Mouse (Mus musculus) layer of hippocampus, adult 2 months (tissue): Measurements from ENCODE around the gene Asb12. TPM values are rescaled to one million over a fixed set of nuclear protein-coding genes. Genes with fewer than 3 reads are reported as not detected.
"Not testable (repeated sequence)": the region's sequence is repeated elsewhere in the genome, so short reads cannot be mapped to it uniquely, and the experiment has no call there.

Experiments
- DNase-seq, 2 experiments: peaks; one replicate each; pipeline ENCODE4 v3.0.0; 2022; ENCODE audit warnings: low spot score in 2 of 2
- H3K27ac ChIP-seq: fragments of 200-600 bp; 2 replicates; pipeline ENCODE4 v1.8.1; 2022
- H3K4me3 ChIP-seq: fragments of 200-600 bp; 2 replicates; pipeline ENCODE4 v1.8.1; 2022; ENCODE audit warnings: mild to moderate bottlenecking
- CTCF ChIP-seq: fragments of 200-600 bp; conservative IDR thresholded peaks from 2 replicates; pipeline ENCODE4 v1.8.1; 2022; ENCODE audit warnings: antibody characterized with exemption, mild to moderate bottlenecking, moderate library complexity
- long read RNA-seq, 2 experiments: library from polyadenylated mRNA; stranded (forward); transcript quantifications; one replicate each; pipeline ENCODE4 v2.0.0; 2021; ENCODE audit warnings: borderline mapping rate in 2 of 2
- total RNA-seq, 2 experiments: library from RNA; stranded (reverse); gene quantifications; 2 replicates each; pipeline ENCODE4 v1.2.3; 2021

The Asb12 gene
- total RNA-seq: not detected
- long read RNA-seq, experiment 1: 0 reads
- long read RNA-seq, experiment 2: 0 reads

GRCm38 (mm10) chrX:95557887-95558286, at the start of gene Asb12, which contains the start of gene Pfn5:
Gene Asb12, minus strand, starts transcription at chrX:95557987.
Gene Pfn5, plus strand, starts transcription at chrX:95558104.
- no peak for TF ChIP-seq CTCF
- no peak for DNase-seq
- H3K4me3 ChIP-seq: no peak within 1 kb of the TSS
- no peak within 1 kb of the TSS for H3K27ac ChIP-seq

GRCm38 (mm10) chrX:95600609-95601008, 42.8 kb upstream of the Asb12 start:
- TF ChIP-seq CTCF: no peak
- no peak overlapping the region for H3K4me3 ChIP-seq
- no peak overlapping the region for H3K27ac ChIP-seq
- no peak for DNase-seq

- no peak for TF ChIP-seq CTCF
- Histone ChIP-seq H3K4me3 (no peak overlapping the region), H3K27ac (no peak overlapping the region)
- no peak for DNase-seq
Measured at GRCm38 (mm10) chrX:95554321-95554720, 3.5 kb downstream of the Asb12 start.

- not testable (repeated sequence) for H3K4me3 ChIP-seq, DNase-seq
Measured at GRCm38 (mm10) chrX:95535493-95535892, 22.3 kb downstream of the Asb12 start.

GRCm38 (mm10) chrX:95525166-95525565, 32.6 kb downstream of the Asb12 start:
- Histone ChIP-seq H3K27ac (no peak overlapping the region), H3K4me3 (no peak overlapping the region)
- TF ChIP-seq CTCF: no peak
- no peak for DNase-seq

More at GRCm38 (mm10) chrX:95535493-95535892, 22.3 kb downstream of the Asb12 start:
- not testable (repeated sequence) for H3K27ac ChIP-seq

GRCm38 (mm10) chrX:95523883-95524282, 33.9 kb downstream of the Asb12 start:
- Histone ChIP-seq H3K4me3 (no peak overlapping the region), H3K27ac (no peak overlapping the region)
- TF ChIP-seq CTCF: no peak
- DNase-seq: no peak

GRCm38 (mm10) chrX:95457166-95457565, 100.6 kb downstream of the Asb12 start:
- no peak for TF ChIP-seq CTCF

GRCm38 (mm10) chrX:95445866-95446265, 111.9 kb downstream of the Asb12 start:
- H3K4me3 ChIP-seq: no peak overlapping the region
- DNase-seq: no peak
- no peak overlapping the region for H3K27ac ChIP-seq
- TF ChIP-seq CTCF: no peak

More at GRCm38 (mm10) chrX:95457166-95457565, 100.6 kb downstream of the Asb12 start:
- H3K27ac ChIP-seq: no peak overlapping the region
- DNase-seq: no peak
- no peak overlapping the region for H3K4me3 ChIP-seq

- H3K27ac ChIP-seq: peak overlapping the region; percentile 85; the same call in 1 of the 2 replicates
- TF ChIP-seq CTCF: no peak
Measured at GRCm38 (mm10) chrX:95445141-95445540, 112.6 kb downstream of the Asb12 start.

GRCm38 (mm10) chrX:95444776-95445111, 113.0 kb downstream of the Asb12 start, which contains the start of gene Amer1:
Gene Amer1, minus strand, starts transcription at chrX:95444872.
- TF ChIP-seq CTCF: no peak
- peak; percentile 85 to 91 for DNase-seq
- peak within 1 kb of the TSS; percentile 85 for H3K27ac ChIP-seq
- peak within 1 kb of the TSS; percentile 74 for H3K4me3 ChIP-seq

More at GRCm38 (mm10) chrX:95445141-95445540, 112.6 kb downstream of the Asb12 start:
- H3K4me3 ChIP-seq: peak overlapping the region; percentile 74
- no peak for DNase-seq

- peak; percentile 1 to 19 for DNase-seq
- TF ChIP-seq CTCF: no peak
- H3K4me3 ChIP-seq: peak overlapping the region; percentile 74
- H3K27ac ChIP-seq: peak overlapping the region; percentile 85
Measured at GRCm38 (mm10) chrX:95443898-95444775, 113.7 kb downstream of the Asb12 start.

GRCm38 (mm10) chrX:95443390-95443789, 114.4 kb downstream of the Asb12 start:
- TF ChIP-seq CTCF: no peak
- peak overlapping the region; percentile 74 for H3K4me3 ChIP-seq
- DNase-seq: no peak
- H3K27ac ChIP-seq: peak overlapping the region; percentile 85; the same call in 1 of the 2 replicates

GRCm38 (mm10) chrX:95442261-95442660, 115.5 kb downstream of the Asb12 start:
- TF ChIP-seq CTCF: no peak

GRCm38 (mm10) chrX:95441290-95441689, 116.5 kb downstream of the Asb12 start:
- Histone ChIP-seq H3K4me3 (no peak overlapping the region), H3K27ac (no peak overlapping the region)
- no peak for TF ChIP-seq CTCF
- DNase-seq: no peak

More at GRCm38 (mm10) chrX:95442261-95442660, 115.5 kb downstream of the Asb12 start:
- H3K4me3 ChIP-seq: no peak overlapping the region
- DNase-seq: no peak
- H3K27ac ChIP-seq: no peak overlapping the region
